Mouse (Mus musculus): Measurements from ENCODE around the gene Rpl3l. TPM values are rescaled to one million over a fixed set of nuclear protein-coding genes. Genes with fewer than 3 reads are reported as not detected.

Gene Rpl3l
- total RNA-seq, 2 experiments from 2014 or later = 0.20 TPM; not detected in 1

Other genes starting within 250 kb of the Rpl3l start
- 10 to 100 TPM; 38.1 to 40.1 TPM for gene Mlst8, start 248.7 kb upstream of the Rpl3l start, total RNA-seq (2021)
- gene Caskin1, start 239.2 kb upstream of the Rpl3l start, total RNA-seq (2021) = 100 to 1,000 TPM; 143 to 165 TPM
- 10 to 100 TPM; 69.9 to 88.9 TPM for gene Traf7, start 199.9 kb upstream of the Rpl3l start, total RNA-seq (2021)
- 10 to 100 TPM; 65.1 to 72.1 TPM for gene Rab26, start 193.6 kb upstream of the Rpl3l start, total RNA-seq (2021)
- 10 to 100 TPM; 68.9 to 89.9 TPM for gene Pkd1, start 178.0 kb upstream of the Rpl3l start, total RNA-seq (2021)
- gene Tsc2, start 95.2 kb upstream of the Rpl3l start, total RNA-seq (2021) = 100 to 1,000 TPM; 150 to 186 TPM
- 1 to 10 TPM; 3.3 to 4.7 TPM for gene Nthl1, start 95.1 kb upstream of the Rpl3l start, total RNA-seq (2021)
- 10 to 100 TPM; 45.1 to 50.0 TPM for gene Slc9a3r2, start 77.5 kb upstream of the Rpl3l start, total RNA-seq (2021)
- 1 to 10 TPM; 2.1 to 2.9 TPM for gene Npw, start 69.4 kb upstream of the Rpl3l start, total RNA-seq (2021)
- gene Zfp598, start 58.1 kb upstream of the Rpl3l start, total RNA-seq (2021) = 10 to 100 TPM; 36.9 to 40.0 TPM
- 100 to 1,000 TPM; 160 to 178 TPM for gene Syngr3, start 37.9 kb upstream of the Rpl3l start, total RNA-seq (2021)
- 10 to 100 TPM; 18.6 to 19.2 TPM for gene Gfer, start 31.7 kb upstream of the Rpl3l start, total RNA-seq (2021)
- 1 to 10 TPM; 2.7 to 3.0 TPM for gene Noxo1, start 31.6 kb upstream of the Rpl3l start, total RNA-seq (2021)
- gene Tbl3, start 20.2 kb upstream of the Rpl3l start, total RNA-seq (2021) = 10 to 100 TPM; 27.7 to 29.8 TPM
- gene Rnf151, start 9.8 kb upstream of the Rpl3l start, total RNA-seq (2021) = not detected
- 100 to 1,000 TPM; 352 to 392 TPM for gene Rps2, start 9.7 kb upstream of the Rpl3l start, total RNA-seq (2021)
- 100 to 1,000 TPM; 201 to 234 TPM for gene Ndufb10, start 3.3 kb upstream of the Rpl3l start, total RNA-seq (2021)
- gene Msrb1, start 8.8 kb downstream of the Rpl3l start, total RNA-seq (2021) = 10 to 100 TPM; 40.5 to 46.2 TPM
- gene Hs3st6, start 25.2 kb downstream of the Rpl3l start, total RNA-seq (2021) = under 1 TPM; 0.26 to 0.37 TPM
- not detected for gene Meiob, start 76.5 kb downstream of the Rpl3l start, total RNA-seq (2021)
- gene Hagh, start 112.3 kb downstream of the Rpl3l start, total RNA-seq (2021) = 100 to 1,000 TPM; 127 to 136 TPM
- 10 to 100 TPM; 19.8 to 20.6 TPM for gene Fahd1, start 122.5 kb downstream of the Rpl3l start, total RNA-seq (2021)
- gene Igfals, start 138.2 kb downstream of the Rpl3l start, total RNA-seq (2021) = not detected
- gene Nubp2, start 158.5 kb downstream of the Rpl3l start, total RNA-seq (2021) = 10 to 100 TPM; 33.5 to 38.1 TPM
- 10 to 100 TPM; 41.5 to 48.9 TPM for gene Spsb3, start 158.8 kb downstream of the Rpl3l start, total RNA-seq (2021)
- 10 to 100 TPM; 54.0 to 69.1 TPM for gene Eme2, start 167.3 kb downstream of the Rpl3l start, total RNA-seq (2021)
- 10 to 100 TPM; 74.3 to 78.9 TPM for gene Mrps34, start 167.3 kb downstream of the Rpl3l start, total RNA-seq (2021)
- 10 to 100 TPM; 54.8 to 61.5 TPM for gene Nme3, start 168.7 kb downstream of the Rpl3l start, total RNA-seq (2021)
- gene Mapk8ip3, start 209.2 kb downstream of the Rpl3l start, total RNA-seq (2021) = 100 to 1,000 TPM; 367 to 401 TPM
- gene Jpt2, start 232.9 kb downstream of the Rpl3l start, total RNA-seq (2021) = 1 to 10 TPM; 5.5 to 5.6 TPM

Measured in layer of hippocampus, postnatal 25 days (tissue).